Mouse (Mus musculus) heart, postnatal 0 days (tissue): Measurements from ENCODE around the gene Slc9a2. TPM values are rescaled to one million over a fixed set of nuclear protein-coding genes. Genes with fewer than 3 reads are reported as not detected.

ENCODE experiments used
- ATAC-seq: fragments of 200-750 bp; cut with Nextera tagmentation; 2 replicates; pipeline ENCODE4 v1.8.0; 2017; ENCODE audit warnings: low read depth, moderate number of reproducible peaks, moderate library complexity; ENCODE audit not compliant: insufficient read depth
- DNase-seq: peaks from one replicate; pipeline ENCODE4 v3.0.0-alpha.2; 2016; ENCODE audit warnings: low spot score
- H3K27ac ChIP-seq: fragments of 300-500 bp; sonication (generic); 2 replicates; pipeline ENCODE4 v1.5.1; 2014; ENCODE audit warnings: low read depth, mild to moderate bottlenecking
- H3K27me3 ChIP-seq: fragments of 300-500 bp; sonication (generic); 2 replicates; pipeline ENCODE4 v1.6.1; 2014; ENCODE audit warnings: low read length, mixed read lengths; ENCODE audit not compliant: control insufficient read depth, insufficient read depth
- H3K36me3 ChIP-seq: fragments of 300-500 bp; sonication (generic); replicated peaks from 2 replicates; pipeline ENCODE4 v1.6.1; 2014; ENCODE audit warnings: low read length, mixed read lengths; ENCODE audit not compliant: control insufficient read depth, insufficient read depth
- H3K4me1 ChIP-seq: fragments of 300-500 bp; sonication (generic); 2 replicates; pipeline ENCODE4 v1.6.1; 2014; ENCODE audit warnings: antibody characterized with exemption; ENCODE audit not compliant: control insufficient read depth, insufficient read depth
- H3K4me2 ChIP-seq: fragments of 300-500 bp; sonication (generic); 2 replicates; pipeline ENCODE4 v1.6.1; 2014; ENCODE audit warnings: low read depth, mild to moderate bottlenecking, low read length, moderate library complexity
- H3K4me3 ChIP-seq: fragments of 300-500 bp; sonication (generic); 2 replicates; pipeline ENCODE4 v1.5.1; 2014; ENCODE audit warnings: low read depth, low read length
- H3K9ac ChIP-seq: fragments of 300-500 bp; sonication (generic); replicated peaks from 2 replicates; pipeline ENCODE4 v1.6.1; 2014; ENCODE audit warnings: low read depth, low read length, mixed read lengths
- H3K9me3 ChIP-seq: fragments of 300-500 bp; sonication (generic); replicated peaks from 2 replicates; pipeline ENCODE4 v1.6.1; 2016; ENCODE audit warnings: low read length; ENCODE audit not compliant: control insufficient read depth
- CTCF ChIP-seq: IDR thresholded peaks from 2 replicates; pipeline ENCODE4 v1.5.1; 2016; ENCODE audit warnings: antibody characterized with exemption, control low read depth, low read depth
- EP300 ChIP-seq: IDR thresholded peaks from 2 replicates; pipeline ENCODE4 v1.6.1; 2016; ENCODE audit warnings: antibody characterized with exemption, low read depth
- WGBS: fragments of 180-500 bp; shearing (Covaris S2); extraction: QIAGEN DNeasy Blood & Tissue Kit; methylation state at CpG from one replicate; pipeline ENCODE4 v1.1.7; 2014; 5-methylcytosine and 5-hydroxymethylcytosine counted together
- polyA plus RNA-seq: library from polyadenylated mRNA; unstranded; fragments of >200 nt; fragmentation: Nextera tagmentation; extraction: Ambion mirVana; gene quantifications from 2 replicates; pipeline ENCODE4 v1.2.1, GENCODE M21; 2015
- total RNA-seq: library from RNA; depleted of rRNA; stranded (reverse); fragments of >200 nt; gene quantifications from 2 replicates; pipeline ENCODE4 v1.2.3, GENCODE M21; 2014; ENCODE audit warnings: low replicate concordance

Slc9a2 gene
- total and polyA plus RNA-seq, 2 experiments from 2014 or later: 0.64 to 4.6 TPM

DNA sequence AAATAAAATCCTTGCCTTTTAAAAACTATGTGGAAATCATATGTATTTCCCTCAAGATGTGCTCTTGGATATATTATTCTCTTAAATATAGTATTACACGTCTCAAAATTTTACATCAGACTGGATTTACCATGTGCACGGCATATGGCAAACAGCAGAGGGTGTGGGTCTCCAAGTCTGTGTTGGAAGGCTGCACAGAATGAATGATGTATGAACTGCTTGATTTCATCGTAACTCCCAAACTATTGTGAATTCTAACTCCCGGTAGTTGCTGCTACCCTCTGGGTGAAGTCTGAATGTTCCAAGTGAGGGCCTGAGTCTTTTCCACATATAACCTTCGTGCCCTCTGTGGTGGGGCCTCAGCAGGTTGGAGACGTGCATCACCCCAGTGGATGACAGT lies 108.6 kb downstream of the Slc9a2 start:
- no peak overlapping the region for H3K4me2 ChIP-seq
- DNase-seq: no peak
- no peak overlapping the region for H3K4me3 ChIP-seq
- no peaks in the 10 kb centered on the region; the same call in 1 of the 2 replicates for H3K36me3 ChIP-seq
- 80% methylated on average over 6 of the region's 6 CpGs for WGBS
- no peak overlapping the region for H3K27ac ChIP-seq
- no peaks in the 10 kb centered on the region for H3K9me3 ChIP-seq
- no peak for ATAC-seq
- no peaks in the 10 kb centered on the region for H3K27me3 ChIP-seq
- H3K9ac ChIP-seq: no peak overlapping the region
- TF ChIP-seq EP300 (no peak), CTCF (no peak)
- H3K4me1 ChIP-seq: no peaks in the 10 kb centered on the region

DNA sequence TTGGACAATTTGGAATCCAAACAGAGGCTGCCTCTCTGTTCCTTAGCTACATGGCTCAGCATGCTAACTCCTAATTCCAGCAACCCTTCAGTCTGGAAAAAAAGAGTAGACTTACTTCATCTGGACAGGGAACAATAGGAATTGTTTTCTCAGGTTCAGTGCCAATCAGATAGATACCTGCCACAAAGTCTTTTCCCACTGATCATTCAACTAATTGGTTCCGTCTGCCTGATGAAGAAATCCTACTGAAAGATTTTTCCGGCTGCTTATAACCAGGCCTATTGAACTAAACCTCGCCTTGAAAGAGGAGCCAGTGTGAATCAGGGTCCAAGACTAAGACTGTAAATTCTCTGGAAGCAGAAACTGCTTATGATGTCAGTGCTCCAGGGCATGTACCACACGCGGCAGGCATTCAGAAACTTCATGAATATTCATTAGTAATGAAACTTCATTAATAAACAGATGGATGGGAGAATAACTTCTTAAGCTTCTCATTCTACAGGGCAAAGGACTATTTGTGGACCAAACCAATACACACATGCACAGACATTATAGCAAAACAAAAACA lies 109.4 kb downstream of the Slc9a2 start:
- H3K9ac ChIP-seq: peak overlapping the region; percentile 46
- no peaks in the 10 kb centered on the region for H3K4me1 ChIP-seq
- TF ChIP-seq CTCF: no peak
- TF ChIP-seq EP300: no peak
- ATAC-seq (0 out of 2 replicates have a peak, but pooled peaks have one; percentile 31), DNase-seq (no peak)
- WGBS: 36% methylated on average over 5 of the region's 5 CpGs
- peak overlapping the region; percentile 68 for H3K4me2 ChIP-seq
- H3K9me3 ChIP-seq: no peaks in the 10 kb centered on the region
- H3K36me3 ChIP-seq: no peaks in the 10 kb centered on the region
- no peaks in the 10 kb centered on the region for H3K27me3 ChIP-seq
- no peak overlapping the region for H3K27ac ChIP-seq
- H3K4me3 ChIP-seq: peak overlapping the region; percentile 66

DNA sequence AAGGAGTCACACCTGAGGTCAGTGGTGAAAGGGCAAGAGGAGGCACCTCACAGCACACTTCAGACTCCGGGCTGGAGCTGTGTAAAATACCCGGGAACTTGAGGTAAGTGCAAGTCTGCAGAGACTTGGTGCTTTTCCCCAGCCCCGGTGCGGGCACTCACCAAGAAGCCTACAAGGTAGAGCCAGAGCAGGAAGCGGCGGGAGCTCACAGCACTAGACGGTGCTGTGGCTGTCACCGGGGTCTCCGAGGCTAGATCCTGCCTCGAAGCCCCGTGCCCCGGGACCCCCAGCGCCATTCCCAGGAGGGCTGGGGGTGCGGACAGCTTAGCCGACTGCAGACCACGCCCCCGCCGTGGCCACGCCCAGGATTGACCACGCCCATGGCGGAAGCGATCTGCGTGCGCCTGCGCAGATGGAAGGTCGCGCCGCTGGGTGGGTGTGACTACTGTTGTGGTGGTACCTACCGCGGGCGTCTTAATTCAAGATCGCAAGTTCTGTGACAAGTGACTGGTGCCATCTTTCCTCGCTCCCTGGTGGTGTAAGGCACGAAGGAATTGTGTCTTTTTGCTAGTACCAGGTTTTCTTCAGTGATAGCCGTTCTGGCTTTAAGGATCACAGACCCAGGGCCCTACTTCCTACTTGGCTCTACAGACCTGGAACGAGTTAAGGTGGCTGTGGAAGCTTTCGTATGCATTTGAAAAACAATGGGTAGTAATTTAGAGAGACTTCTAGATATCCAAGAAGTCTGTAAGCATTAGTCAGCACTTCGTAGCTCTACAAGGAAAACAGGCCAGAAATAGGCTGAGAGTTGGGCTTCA lies 110.2 kb downstream of the Slc9a2 start, which contains the start of gene Mfsd9:
TSS of gene Mfsd9 (minus strand) at position 364 of the 818 bp plus-strand sequence.
- Histone ChIP-seq H3K27ac (no peak within 1 kb of the TSS), H3K4me3 (peak within 1 kb of the TSS; percentile 66), H3K9me3 (no peaks in the 10 kb centered on the region), H3K27me3 (no peaks in the 10 kb centered on the region), H3K36me3 (no peaks in the 10 kb centered on the region), H3K4me1 (no peaks in the 10 kb centered on the region), H3K4me2 (peak within 1 kb of the TSS; percentile 68), H3K9ac (peak within 1 kb of the TSS; percentile 46)
- ATAC-seq (peak; percentile 96), DNase-seq (peak; percentile 63)
- WGBS: 6% methylated on average over 38 of the region's 38 CpGs
- no peak for TF ChIP-seq CTCF
- no peak for TF ChIP-seq EP300

DNA sequence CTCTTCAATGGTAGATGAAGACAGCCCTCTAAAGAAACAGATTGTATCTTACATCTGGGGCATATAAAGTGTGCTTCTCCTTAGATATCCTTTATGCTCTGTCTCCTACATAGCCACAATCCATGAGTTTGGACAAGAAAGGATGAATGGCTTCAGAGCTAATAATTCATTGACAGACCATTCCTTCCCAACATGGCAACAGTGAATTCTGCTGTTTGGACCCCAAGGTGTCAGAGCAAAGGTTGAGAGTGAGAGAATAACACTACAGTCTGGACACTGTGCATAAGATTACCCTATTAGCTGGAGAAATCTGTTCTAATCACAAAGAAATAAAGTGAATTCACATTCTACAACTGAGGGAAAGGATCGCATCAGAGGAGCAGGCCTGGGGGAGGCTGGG lies 115.1 kb downstream of the Slc9a2 start:
- H3K27me3 ChIP-seq: no peaks in the 10 kb centered on the region
- no peak overlapping the region for H3K27ac ChIP-seq
- H3K4me1 ChIP-seq: no peaks in the 10 kb centered on the region
- 100% methylated on average over 1 of the region's 1 CpGs for WGBS
- H3K9ac ChIP-seq: no peak overlapping the region
- no peaks in the 10 kb centered on the region for H3K9me3 ChIP-seq
- ATAC-seq (no peak), DNase-seq (no peak)
- H3K4me2 ChIP-seq: no peak overlapping the region
- no peak overlapping the region for H3K4me3 ChIP-seq
- no peak for TF ChIP-seq CTCF
- no peaks in the 10 kb centered on the region for H3K36me3 ChIP-seq

DNA sequence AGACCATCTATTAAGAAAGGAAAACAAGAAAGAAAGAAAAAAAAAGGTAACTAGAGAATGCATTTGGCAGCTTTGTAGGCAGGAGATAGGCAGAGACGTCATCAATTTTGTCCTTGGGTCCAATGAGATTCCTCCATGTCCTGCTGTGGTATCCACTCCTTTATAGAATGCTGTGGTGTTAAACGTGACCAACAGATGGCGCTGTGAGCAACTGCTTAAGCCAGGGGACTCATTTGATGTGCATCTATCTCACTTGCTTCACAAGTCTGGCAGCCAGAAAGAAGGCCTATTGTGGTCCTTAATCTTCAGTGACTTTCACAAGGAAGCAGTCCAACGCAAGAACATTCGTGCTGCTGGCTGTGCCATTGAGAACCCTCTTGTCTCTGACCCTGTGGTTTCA lies 117.0 kb downstream of the Slc9a2 start:
- Histone ChIP-seq H3K4me3 (no peak overlapping the region), H3K27ac (no peak overlapping the region), H3K4me1 (no peaks in the 10 kb centered on the region), H3K9me3 (no peaks in the 10 kb centered on the region), H3K27me3 (no peaks in the 10 kb centered on the region), H3K4me2 (no peak overlapping the region), H3K9ac (no peak overlapping the region), H3K36me3 (no peaks in the 10 kb centered on the region)
- WGBS: 12% methylated on average over 5 of the region's 5 CpGs
- peak; percentile 52 for DNase-seq
- TF ChIP-seq CTCF: peak; percentile 92
- TF ChIP-seq EP300: no peak
- peak; percentile 75 for ATAC-seq
